Mouse (Mus musculus) erythroblast, adult 5-6 weeks (primary cell): ENCODE measurements around the gene Aqp7. TPM values are rescaled to one million over a fixed set of nuclear protein-coding genes. Genes with fewer than 3 reads are reported as not detected.
A peak's percentile ranks its signal among the peaks of the same experiment; 100 is the strongest.

Experiments used
- ATAC-seq: replicated peaks from 2 replicates; pipeline ENCODE4 v1.8.0; 2016; ENCODE audit warnings: moderate number of reproducible peaks, mild to moderate bottlenecking, moderate TSS enrichment, inconsistent platforms; ENCODE audit not compliant: poor library complexity, low FRiP score, severe bottlenecking
- total RNA-seq, 2 experiments: library from RNA; stranded (forward) in 1 of 2; stranded (reverse) in 1 of 2; fragments of 150-400 nt in 1 of 2; fragments of 200-764, 138-1000 nt in 1 of 2; gene quantifications; 2 replicates each; pipeline versions ENCODE4 v1.2.3 to v1.2.4; 2015 to 2017; ENCODE audit warnings: low replicate concordance in 2 of 2

Aqp7 gene
- total RNA-seq, 2 experiments from 2014 or later: not detected

GRCm38 (mm10) chr4:41021094-41021493 lies 26.8 kb downstream of the Aqp7 start:
- no peak for ATAC-seq

GRCm38 (mm10) chr4:41015798-41016197 lies 32.1 kb downstream of the Aqp7 start:
- ATAC-seq: no peak

- peak; percentile 78 for ATAC-seq
These were observed 34.6 kb downstream of the Aqp7 start for GRCm38 (mm10) chr4:41013351-41013750.

GRCm38 (mm10) chr4:41000842-41001639 lies 46.9 kb downstream of the Aqp7 start:
- no peak for ATAC-seq

GRCm38 (mm10) chr4:41000271-41000670 lies 47.7 kb downstream of the Aqp7 start:
- no peak for ATAC-seq

GRCm38 (mm10) chr4:40997916-40998315 lies 50.0 kb downstream of the Aqp7 start:
- 0 out of 2 replicates have a peak, but pooled peaks have one; percentile 38 for ATAC-seq

GRCm38 (mm10) chr4:40996302-40996701 lies 51.6 kb downstream of the Aqp7 start:
- no peak for ATAC-seq

- ATAC-seq: no peak
These were observed 58.3 kb downstream of the Aqp7 start for GRCm38 (mm10) chr4:40989633-40990032.

GRCm38 (mm10) chr4:40983686-40984085 lies 64.3 kb downstream of the Aqp7 start:
- no peak for ATAC-seq

Other genes with a start within 250 kb of the Aqp7 start
- 34.5 and 42.3 TPM in 2 replicates for gene B4galt1, start 194.1 kb downstream of the Aqp7 start, total RNA-seq (2015; ENCODE audit: low replicate concordance)
- gene B4galt1, start 194.1 kb downstream of the Aqp7 start, total RNA-seq (2017; ENCODE audit: low replicate concordance): 29.7 and 31.4 TPM in 2 replicates
- not detected in 2 replicates for gene Spink4, start 128.1 kb downstream of the Aqp7 start, total RNA-seq (2015; ENCODE audit: low replicate concordance)
- gene Spink4, start 128.1 kb downstream of the Aqp7 start, total RNA-seq (2017; ENCODE audit: low replicate concordance): not detected in 2 replicates
- 28.2 and 33.2 TPM in 2 replicates for gene Bag1, start 99.8 kb downstream of the Aqp7 start, total RNA-seq (2015; ENCODE audit: low replicate concordance)
- 126 and 129 TPM in 2 replicates for gene Bag1, start 99.8 kb downstream of the Aqp7 start, total RNA-seq (2017; ENCODE audit: low replicate concordance)
- 26.5 and 36.4 TPM in 2 replicates for gene Chmp5, start 99.7 kb downstream of the Aqp7 start, total RNA-seq (2015; ENCODE audit: low replicate concordance)
- gene Chmp5, start 99.7 kb downstream of the Aqp7 start, total RNA-seq (2017; ENCODE audit: low replicate concordance): 42.0 and 56.2 TPM in 2 replicates
- 8.8 and 11.3 TPM in 2 replicates for gene Nfx1, start 77.2 kb downstream of the Aqp7 start, total RNA-seq (2015; ENCODE audit: low replicate concordance)
- 19.3 and 22.7 TPM in 2 replicates for gene Nfx1, start 77.2 kb downstream of the Aqp7 start, total RNA-seq (2017; ENCODE audit: low replicate concordance)
- gene Aqp3, start 50.0 kb upstream of the Aqp7 start, total RNA-seq (2015; ENCODE audit: low replicate concordance): not detected in 2 replicates
- not detected in 2 replicates for gene Aqp3, start 50.0 kb upstream of the Aqp7 start, total RNA-seq (2017; ENCODE audit: low replicate concordance)
- 1.9 and 2.9 TPM in 2 replicates for gene Nol6, start 76.3 kb upstream of the Aqp7 start, total RNA-seq (2015; ENCODE audit: low replicate concordance)
- gene Nol6, start 76.3 kb upstream of the Aqp7 start, total RNA-seq (2017; ENCODE audit: low replicate concordance): 4.8 and 10.7 TPM in 2 replicates
- gene Ube2r2, start 87.6 kb upstream of the Aqp7 start, total RNA-seq (2015; ENCODE audit: low replicate concordance): 229 and 299 TPM in 2 replicates
- 275 and 350 TPM in 2 replicates for gene Ube2r2, start 87.6 kb upstream of the Aqp7 start, total RNA-seq (2017; ENCODE audit: low replicate concordance)
- gene Ubap2, start 227.0 kb upstream of the Aqp7 start, total RNA-seq (2015; ENCODE audit: low replicate concordance): 23.2 and 26.1 TPM in 2 replicates
- 14.7 and 46.3 TPM in 2 replicates for gene Ubap2, start 227.0 kb upstream of the Aqp7 start, total RNA-seq (2017; ENCODE audit: low replicate concordance)